Mouse (Mus musculus): ENCODE measurements around the gene Stxbp1. TPM values are rescaled to one million over a fixed set of nuclear protein-coding genes. Genes with fewer than 3 reads are reported as not detected.

The Stxbp1 gene
- polyA plus RNA-seq, 1 experiment, result 9.4 TPM

DNA sequence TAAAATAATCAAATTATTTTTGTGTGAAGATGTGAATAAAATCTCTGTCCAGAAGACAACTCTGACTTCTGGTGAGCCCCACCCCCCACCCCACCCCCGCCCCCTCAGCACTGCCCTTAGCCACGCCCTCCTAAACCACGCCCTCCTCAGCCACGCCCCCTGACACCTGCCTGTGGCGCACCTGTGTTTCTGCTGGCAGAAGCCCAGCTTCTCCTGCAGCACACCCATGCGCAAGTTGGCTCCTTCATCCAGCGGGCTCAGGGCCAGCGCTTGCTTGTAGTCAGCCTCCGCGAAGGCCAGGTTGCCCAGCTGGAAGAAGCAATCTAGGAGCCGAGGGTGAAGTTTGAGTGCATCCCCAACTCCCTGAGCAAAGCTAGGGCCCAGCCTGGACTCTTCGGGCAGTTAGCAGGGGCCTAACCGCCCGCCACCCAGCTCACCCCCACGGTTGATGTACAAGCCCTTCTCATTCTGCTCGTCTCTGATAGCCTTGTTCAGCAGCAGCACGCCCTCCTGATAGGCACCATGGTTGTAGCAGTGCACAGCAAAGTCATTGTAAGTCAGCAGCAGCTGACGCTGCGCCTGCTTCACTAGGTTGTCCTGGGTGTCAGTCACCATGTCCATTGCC, 78.3 kb downstream of the Stxbp1 start:
- DNase-seq (ENCODE audit: low read depth, low spot score), result peak; percentile 63
- 25% methylated on average over 19 of the region's 19 CpGs for WGBS

- WGBS, result 82% methylated on average over 12 of the region's 12 CpGs
- DNase-seq (ENCODE audit: low read depth, low spot score), result no peak
Observed at GRCm38 (mm10) chr2:32767241-32767640, 79.8 kb downstream of the Stxbp1 start.

- 78% methylated on average over 3 of the region's 3 CpGs for WGBS
- DNase-seq (ENCODE audit: low read depth, low spot score), result no peak
Observed at GRCm38 (mm10) chr2:32763353-32763752, 83.7 kb downstream of the Stxbp1 start.

- WGBS, result 79% methylated on average over 4 of the region's 4 CpGs
Observed at GRCm38 (mm10) chr2:32761859-32762258, 85.2 kb downstream of the Stxbp1 start.

GRCm38 (mm10) chr2:32761361-32761760, 85.7 kb downstream of the Stxbp1 start:
- no peak for DNase-seq (ENCODE audit: low read depth, low spot score)
- WGBS, result 93% methylated on average over 14 of the region's 14 CpGs

More at GRCm38 (mm10) chr2:32761859-32762258, 85.2 kb downstream of the Stxbp1 start:
- DNase-seq (ENCODE audit: low read depth, low spot score), result no peak

DNA sequence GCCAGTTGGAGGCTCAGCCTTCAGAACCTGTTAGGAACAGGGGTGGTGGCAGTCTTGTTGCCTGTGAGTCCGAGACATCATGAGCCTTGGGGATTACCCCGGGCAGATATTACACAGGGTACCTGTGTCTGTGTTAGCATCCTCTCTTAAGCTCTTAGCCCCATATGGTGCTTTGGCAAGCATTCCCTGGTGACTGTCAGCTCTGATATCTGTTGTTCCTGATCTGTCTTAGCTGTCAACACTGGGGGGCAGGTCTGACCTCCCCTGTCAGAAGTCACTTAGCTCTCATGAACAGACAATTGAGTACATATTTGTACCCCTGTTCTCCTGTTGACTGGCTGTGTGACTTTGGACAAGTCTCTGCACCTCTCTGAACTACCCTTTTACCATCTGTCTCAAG, 88.0 kb downstream of the Stxbp1 start:
- WGBS, result 90% methylated on average over 2 of the region's 2 CpGs
- no peak for DNase-seq (ENCODE audit: low read depth, low spot score)

GRCm38 (mm10) chr2:32758503-32758902, 88.5 kb downstream of the Stxbp1 start:
- DNase-seq (ENCODE audit: low read depth, low spot score), result no peak
- 79% methylated on average over 8 of the region's 8 CpGs for WGBS

- peak; percentile 89 for DNase-seq (ENCODE audit: low read depth, low spot score)
- under 1% methylated on average over 66 of the region's 66 CpGs for WGBS
Observed at GRCm38 (mm10) chr2:32757056-32757845, 89.8 kb downstream of the Stxbp1 start, which contains the start of gene Tor2a. TSS of gene Tor2a (plus strand) at chr2:32757234.

DNA sequence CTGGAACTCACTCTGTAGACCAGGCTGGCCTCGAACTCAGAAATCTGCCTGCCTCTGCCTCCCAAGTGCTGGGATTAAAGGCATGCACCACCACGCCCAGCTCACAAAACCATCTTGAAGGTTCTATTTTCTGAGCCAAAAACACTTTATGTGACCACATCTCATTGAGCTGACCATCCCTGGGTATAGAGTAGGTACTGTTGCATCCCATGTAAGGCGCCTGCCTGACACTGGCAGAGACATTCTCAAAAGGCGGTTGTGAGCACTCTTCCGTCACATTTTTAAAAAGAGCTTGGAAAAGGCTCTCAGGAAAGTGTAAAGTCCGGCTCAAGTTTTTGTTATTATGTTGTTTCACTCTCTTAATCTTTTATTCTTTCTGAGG, 90.4 kb downstream of the Stxbp1 start:
- DNase-seq (ENCODE audit: low read depth, low spot score), result no peak
- 33% methylated on average over 6 of the region's 6 CpGs for WGBS

DNA sequence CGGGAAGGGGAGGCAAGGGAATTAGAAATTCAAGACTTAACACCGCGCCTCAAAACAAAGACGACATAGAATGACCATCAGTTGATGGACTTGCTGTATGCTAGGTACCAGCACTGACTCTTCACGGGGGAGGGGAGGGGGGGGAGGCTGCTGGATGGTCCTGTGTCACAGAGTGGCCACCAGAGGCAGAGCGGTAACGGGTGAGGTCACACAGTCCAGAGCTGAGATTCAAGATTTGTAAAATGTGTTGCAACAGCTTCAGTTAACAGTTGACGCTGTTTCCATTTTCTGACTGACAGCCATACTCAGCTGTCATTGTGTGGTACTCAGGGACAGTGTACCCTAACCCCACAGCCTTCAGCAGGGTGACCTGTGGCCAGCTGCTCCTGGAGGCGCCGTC, 94.9 kb downstream of the Stxbp1 start:
- WGBS, result 62% methylated on average over 10 of the region's 10 CpGs
- no peak for DNase-seq (ENCODE audit: low read depth, low spot score)

- 25% methylated on average over 10 of the region's 10 CpGs for WGBS
- no peak for DNase-seq (ENCODE audit: low read depth, low spot score)
Observed at GRCm38 (mm10) chr2:32751665-32752033, 95.4 kb downstream of the Stxbp1 start.

DNA sequence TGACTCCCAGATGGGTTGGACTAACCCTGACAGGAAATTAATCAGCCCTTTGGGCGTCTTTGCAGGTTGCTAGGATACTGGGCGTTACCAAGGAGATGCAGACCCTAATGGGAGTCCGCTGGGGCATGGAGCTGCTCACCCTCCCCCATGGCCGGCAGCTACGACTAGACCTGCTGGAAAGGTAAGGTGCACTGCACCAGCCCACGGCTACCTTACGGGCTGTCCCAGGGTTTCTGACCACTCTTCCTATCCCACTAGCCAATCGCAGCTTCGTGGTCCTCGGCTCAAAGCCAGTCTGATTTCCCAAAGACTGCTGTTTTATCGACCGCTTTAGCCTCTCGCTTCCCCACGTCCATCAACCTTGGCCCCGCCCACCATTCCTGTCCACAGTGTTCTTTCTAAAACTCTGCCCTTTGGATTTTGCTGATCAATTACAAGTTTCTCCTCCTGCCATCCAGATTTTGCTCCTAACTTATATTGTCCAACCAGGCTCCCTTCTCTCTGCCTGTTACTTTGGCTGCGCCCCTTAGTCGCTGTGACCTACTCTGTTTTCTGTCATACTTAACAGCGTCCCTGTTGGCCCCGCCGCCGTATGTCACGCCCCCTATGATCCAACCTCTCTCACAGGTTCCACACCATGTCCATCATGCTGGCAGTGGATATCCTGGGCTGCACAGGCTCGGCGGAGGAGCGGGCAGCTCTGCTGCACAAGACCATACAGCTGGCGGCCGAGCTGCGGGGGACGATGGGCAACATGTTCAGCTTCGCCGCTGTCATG, 96.0 kb downstream of the Stxbp1 start:
- peak; percentile 62 for DNase-seq (ENCODE audit: low read depth, low spot score)
- WGBS, result 21% methylated on average over 31 of the region's 31 CpGs

- 71% methylated on average over 7 of the region's 7 CpGs for WGBS
Observed at GRCm38 (mm10) chr2:32750199-32750598, 96.8 kb downstream of the Stxbp1 start.

DNA sequence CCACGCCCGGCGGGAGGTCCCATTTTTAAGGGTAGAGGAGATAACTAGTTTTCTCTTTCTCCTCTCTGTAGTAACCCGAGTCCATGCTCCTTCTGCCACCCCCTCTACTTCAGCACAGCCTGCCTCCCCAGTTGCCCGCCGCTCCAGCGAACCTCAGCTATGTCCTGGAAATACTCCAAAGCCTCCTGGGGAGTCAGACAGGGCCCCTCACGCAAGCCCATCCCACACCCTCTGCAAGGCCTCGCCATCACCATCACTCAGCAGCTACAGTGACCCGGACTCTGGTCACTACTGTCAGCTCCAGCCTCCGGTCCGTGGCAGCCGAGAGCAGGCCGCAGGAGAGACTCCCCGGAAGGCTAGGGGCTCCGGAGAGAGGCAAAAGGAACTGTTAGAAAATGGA, 98.0 kb downstream of the Stxbp1 start:
- no peak for DNase-seq (ENCODE audit: low read depth, low spot score)
- 89% methylated on average over 16 of the region's 16 CpGs for WGBS

More at GRCm38 (mm10) chr2:32750199-32750598, 96.8 kb downstream of the Stxbp1 start:
- no peak for DNase-seq (ENCODE audit: low read depth, low spot score)

- no peak for DNase-seq (ENCODE audit: low read depth, low spot score)
- 72% methylated on average over 15 of the region's 15 CpGs for WGBS
Observed at GRCm38 (mm10) chr2:32744272-32744982, 102.6 kb downstream of the Stxbp1 start.

GRCm38 (mm10) chr2:32742173-32742531, 104.9 kb downstream of the Stxbp1 start:
- WGBS, result 23% methylated on average over 18 of the region's 18 CpGs
- DNase-seq (ENCODE audit: low read depth, low spot score), result no peak

DNA sequence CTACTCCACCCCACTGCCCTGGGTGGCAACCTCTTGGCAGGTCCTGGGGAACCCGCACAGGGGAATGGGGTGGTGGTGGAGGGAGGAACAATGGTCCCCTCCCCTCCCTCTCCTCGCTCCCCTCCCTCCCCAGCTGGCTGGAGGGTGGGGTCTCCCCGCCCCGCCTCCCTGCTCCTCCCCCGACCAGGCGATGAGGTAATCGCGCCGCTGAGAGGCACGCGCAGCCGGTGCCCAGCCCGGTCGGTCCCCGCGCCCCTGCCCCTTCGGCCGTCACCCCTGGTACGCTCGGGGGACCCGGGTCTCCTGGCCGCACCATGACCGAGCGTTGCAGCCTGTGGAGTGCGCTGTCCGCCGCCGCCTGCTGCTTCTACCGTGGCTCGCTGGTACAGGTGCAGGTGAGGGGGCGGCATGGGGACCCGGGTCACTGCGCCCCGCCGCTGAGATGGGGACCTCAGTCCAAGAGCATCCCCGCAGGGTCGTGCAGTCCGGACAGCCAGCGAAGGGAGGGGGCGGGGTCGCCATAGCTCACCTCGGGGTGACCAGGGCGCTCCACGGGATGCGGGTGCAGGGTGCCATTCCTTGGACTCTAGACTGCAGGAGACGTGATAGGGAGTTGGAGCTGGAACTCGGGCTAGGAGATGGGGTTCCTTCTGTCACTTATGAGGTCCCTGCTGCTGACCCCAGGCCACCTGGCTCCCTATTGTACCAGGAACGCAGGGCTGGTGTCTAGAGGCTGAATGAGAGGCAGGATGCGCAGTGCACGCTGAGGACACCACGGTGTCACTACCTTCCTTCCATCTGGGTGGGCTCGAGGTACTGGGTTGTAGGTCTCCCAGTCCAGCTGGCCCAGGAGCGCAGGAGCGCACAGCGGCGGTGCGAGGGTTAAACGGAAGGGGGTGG, 105.5 kb downstream of the Stxbp1 start:
- DNase-seq (ENCODE audit: low read depth, low spot score), result no peak
- 7% methylated on average over 57 of the region's 58 CpGs for WGBS

DNA sequence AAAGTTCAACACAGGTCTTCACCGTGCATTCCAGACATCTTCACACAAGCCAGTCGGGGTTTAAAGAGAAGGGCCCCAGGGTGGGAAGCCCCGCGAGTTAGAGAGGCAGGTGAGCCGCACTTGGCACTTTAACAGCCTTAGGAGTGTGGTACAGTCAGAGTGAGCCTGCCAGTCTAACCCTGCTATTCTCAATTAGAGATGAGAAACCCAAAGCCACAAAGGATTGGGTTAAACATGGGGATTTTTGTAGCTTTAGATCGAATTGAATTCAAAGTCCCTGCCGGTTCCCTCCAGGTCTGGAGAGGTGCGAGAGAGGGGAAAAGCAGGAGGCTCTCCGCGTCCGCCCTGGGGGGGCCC, 106.2 kb downstream of the Stxbp1 start, which contains the start of gene 6330409D20Rik:
Gene 6330409D20Rik (minus strand): TSS at position 101 of the 357 bp plus-strand sequence.
- no peak for DNase-seq (ENCODE audit: low read depth, low spot score)
- 12% methylated on average over 11 of the region's 11 CpGs for WGBS

DNA sequence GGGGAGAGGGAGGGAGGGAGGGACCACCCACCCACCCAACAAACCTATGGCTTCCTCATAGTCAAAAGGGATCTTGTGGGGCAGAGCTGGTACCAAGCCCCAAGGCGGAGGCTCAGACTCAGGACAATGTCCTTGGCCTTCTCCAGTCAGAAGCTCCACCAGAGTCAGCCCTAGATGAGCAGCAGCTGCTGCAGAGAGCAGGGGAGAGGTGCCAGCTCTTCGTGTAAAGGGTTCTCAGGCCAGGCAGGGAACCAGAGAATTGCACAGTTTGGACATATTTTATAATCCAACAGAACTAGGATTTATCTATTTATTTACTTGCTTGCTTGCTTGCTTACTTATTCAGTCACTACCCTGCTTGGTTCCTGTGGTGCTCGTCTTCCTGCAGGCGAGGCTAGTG, 107.7 kb downstream of the Stxbp1 start:
- DNase-seq (ENCODE audit: low read depth, low spot score), result no peak
- WGBS, result 58% methylated on average over 4 of the region's 4 CpGs

Measured in large intestine, adult 2 months (tissue).